13 mouse cellular contexts compared by ENCODE assay signal in genomic region chr7:115510045-115510444, GRCm38 (mm10).
DNase-seq lines count a peak whose midpoint lies in the region; ATAC-seq lines count a peak whose summit lies in the region.
"Had no signal": no experiment of that assay in that cellular context is flagged by ENCODE, and none has a peak within 500 bp of the region (broad histone marks: within the 10 kb centered on the region; RNA-seq: fewer than 3 reads in every experiment).

No protein-coding gene starts in this region.

- peak; percentile 90 for ATAC-seq in kidney, embryonic 14.5 days (ENCODE audit: low FRiP score, low TSS enrichment)
- ATAC-seq in embryonic facial prominence, embryonic 13.5 days (ENCODE audit: insufficient number of reproducible peaks, insufficient read depth, low FRiP score, low TSS enrichment, low read depth): 0 out of 2 replicates have a peak, but pooled peaks have one; percentile 43
- ATAC-seq: intestine, embryonic 16.5 days had no signal

- H3K27me3 ChIP-seq in kidney, embryonic 14.5 days (ENCODE audit: control insufficient read depth, insufficient read depth, low read length): no peaks in the 10 kb centered on the region
- H3K27me3 ChIP-seq in embryonic facial prominence, embryonic 13.5 days: peaks cover 72% of the 10 kb centered on the region
- no peaks in the 10 kb centered on the region for H3K27me3 ChIP-seq in limb, embryonic 10.5 days (ENCODE audit: low read depth, poor library complexity, severe bottlenecking)

- no peak overlapping the region for H3K4me2 ChIP-seq in kidney, embryonic 14.5 days (replicated peaks; ENCODE audit: low read depth, low read length)
- H3K4me2 ChIP-seq in embryonic facial prominence, embryonic 13.5 days: no peak overlapping the region
- H3K4me2 ChIP-seq: heart, embryonic 11.5 days had no signal

- H3K36me3 ChIP-seq in kidney, embryonic 14.5 days (ENCODE audit: control insufficient read depth, insufficient read depth, low read length): no peaks in the 10 kb centered on the region
- no peaks in the 10 kb centered on the region for H3K36me3 ChIP-seq in embryonic facial prominence, embryonic 13.5 days
- no peaks in the 10 kb centered on the region for H3K36me3 ChIP-seq in limb, embryonic 10.5 days

- H3K27ac ChIP-seq in kidney, embryonic 14.5 days (ENCODE audit: low read depth, low read length): no peak overlapping the region
- no peak overlapping the region for H3K27ac ChIP-seq in embryonic facial prominence, embryonic 13.5 days
- H3K27ac ChIP-seq in limb, embryonic 10.5 days: peak overlapping the region; percentile 42; the same call in 1 of the 2 replicates

- 35% methylated on average over 5 of the region's 5 CpGs for WGBS in kidney, embryonic 14.5 days
- 36% methylated on average over 5 of the region's 5 CpGs for WGBS in embryonic facial prominence, embryonic 13.5 days
- WGBS in limb, embryonic 10.5 days: 68% methylated on average over 5 of the region's 5 CpGs

- no peaks in the 10 kb centered on the region; the same call in 1 of the 2 replicates for H3K4me1 ChIP-seq in kidney, embryonic 14.5 days (ENCODE audit: control insufficient read depth, insufficient read depth, low read length)
- H3K4me1 ChIP-seq in embryonic facial prominence, embryonic 13.5 days: peaks cover 23% of the 10 kb centered on the region
- H3K4me1 ChIP-seq in limb, embryonic 10.5 days: peaks cover 37% of the 10 kb centered on the region

- H3K9ac ChIP-seq in kidney, embryonic 14.5 days (ENCODE audit: low read depth, low read length): no peak overlapping the region
- H3K9ac ChIP-seq in embryonic facial prominence, embryonic 13.5 days: no peak overlapping the region

- no peak for DNase-seq in kidney, postnatal 36 days
- DNase-seq in embryo, embryonic 11 days: peak; percentile 61
- no peak for DNase-seq in limb, embryonic 10.5 days (ENCODE audit: low spot score)
- no peak for DNase-seq in retina, embryonic 14.5 days (ENCODE audit: low spot score)
- no peak for DNase-seq in ovary, adult 18-20 months (ENCODE audit: low spot score)
- DNase-seq in testis, postnatal 10 days (ENCODE audit: low spot score): no peak
- DNase-seq: lung, adult 18-20 months; right cerebral cortex, postnatal 14 days; thymus, adult 2 months had no signal

- H3K4me3 ChIP-seq in kidney, embryonic 14.5 days (ENCODE audit: low read length): no peak overlapping the region
- H3K4me3 ChIP-seq in embryonic facial prominence, embryonic 13.5 days: no peak overlapping the region
- no peak overlapping the region for H3K4me3 ChIP-seq in limb, embryonic 10.5 days

- no peaks in the 10 kb centered on the region for H3K9me3 ChIP-seq in kidney, embryonic 14.5 days (ENCODE audit: control insufficient read depth, low read length)
- no peaks in the 10 kb centered on the region for H3K9me3 ChIP-seq in embryonic facial prominence, embryonic 13.5 days
- H3K9me3 ChIP-seq in limb, embryonic 10.5 days (replicated peaks): no peaks in the 10 kb centered on the region
